Mouse (Mus musculus): Measurements from ENCODE around the gene Eif3l.
A peak's percentile ranks its signal among the peaks of the same experiment; 100 is the strongest.
"Not testable (repeated sequence)": the region's sequence is repeated elsewhere in the genome, so short reads cannot be mapped to it uniquely, and the experiment has no call there.

Eif3l gene

GRCm38 (mm10) chr15:79074913-79075532 is at the start of gene Eif3l:
Eif3l (plus strand) TSS chr15:79075179.
- peak; percentile 93 to 94 for DNase-seq (ENCODE audit: low spot score in 2 of 2)

GRCm38 (mm10) chr15:79025687-79026308 is 49.2 kb upstream of the Eif3l start:
- peak in 1 of 2 experiments; percentile 57 for DNase-seq (ENCODE audit: low spot score in 2 of 2)

- no peak for DNase-seq (ENCODE audit: low spot score in 2 of 2)
Measured at GRCm38 (mm10) chr15:79026511-79027290, 48.3 kb upstream of the Eif3l start.

- peak in 1 of 2 experiments; percentile 56 for DNase-seq (ENCODE audit: low spot score in 2 of 2)
Measured at GRCm38 (mm10) chr15:79027291-79028205, 47.4 kb upstream of the Eif3l start.

GRCm38 (mm10) chr15:79028237-79028738 is 46.7 kb upstream of the Eif3l start, which contains the start of gene H1f0:
H1f0 (plus strand) TSS chr15:79028450.
- peak; percentile 95 to 96 for DNase-seq (ENCODE audit: low spot score in 2 of 2)

- DNase-seq (ENCODE audit: low spot score in 2 of 2), result no peak
Measured at GRCm38 (mm10) chr15:79028823-79029484, 46.0 kb upstream of the Eif3l start.

GRCm38 (mm10) chr15:79029519-79030241 is 45.3 kb upstream of the Eif3l start:
- DNase-seq (ENCODE audit: low spot score in 2 of 2), result no peak

GRCm38 (mm10) chr15:79030551-79031435 is 44.2 kb upstream of the Eif3l start:
- DNase-seq (ENCODE audit: low spot score in 2 of 2), result peak; percentile 91 to 94

GRCm38 (mm10) chr15:79031908-79032307 is 43.1 kb upstream of the Eif3l start:
- DNase-seq (ENCODE audit: low spot score in 2 of 2), result not testable (repeated sequence)

- DNase-seq (ENCODE audit: low spot score in 2 of 2), result peak in 1 of 2 experiments; percentile 75
Measured at GRCm38 (mm10) chr15:79037913-79038328, 37.1 kb upstream of the Eif3l start.

GRCm38 (mm10) chr15:79038331-79038730 is 36.6 kb upstream of the Eif3l start:
- no peak for DNase-seq (ENCODE audit: low spot score in 2 of 2)

GRCm38 (mm10) chr15:79038853-79039252 is 36.1 kb upstream of the Eif3l start:
- DNase-seq (ENCODE audit: low spot score in 2 of 2), result peak in 1 of 2 experiments; percentile 72

GRCm38 (mm10) chr15:79040501-79041416 is 34.2 kb upstream of the Eif3l start:
- DNase-seq (ENCODE audit: low spot score in 2 of 2), result no peak

GRCm38 (mm10) chr15:79041585-79041984 is 33.4 kb upstream of the Eif3l start, which contains the start of gene Galr3:
Galr3 (plus strand) TSS chr15:79041885.
- no peak for DNase-seq (ENCODE audit: low spot score in 2 of 2)

- peak; percentile 61 to 70 for DNase-seq (ENCODE audit: low spot score in 2 of 2)
Measured at GRCm38 (mm10) chr15:79042721-79043491, 32.1 kb upstream of the Eif3l start.

GRCm38 (mm10) chr15:79044837-79045236 is 30.1 kb upstream of the Eif3l start:
- no peak for DNase-seq (ENCODE audit: low spot score in 2 of 2)

- no peak for DNase-seq (ENCODE audit: low spot score in 2 of 2)
Measured at GRCm38 (mm10) chr15:79048186-79048585, 26.8 kb upstream of the Eif3l start.

All from right cerebral cortex, postnatal 10 days (tissue).